Mouse (Mus musculus) hindbrain, embryonic 12.5 days (tissue): ENCODE measurements around the gene Cwc22. TPM values are rescaled to one million over a fixed set of nuclear protein-coding genes. Genes with fewer than 3 reads are reported as not detected.

Experiments
- ATAC-seq: fragments of 200-750 bp; cut with Nextera tagmentation; 2 replicates; pipeline ENCODE4 v1.8.0; 2017; ENCODE audit warnings: moderate TSS enrichment; ENCODE audit not compliant: low FRiP score
- H3K27ac ChIP-seq: fragments of 300-500 bp; sonication (generic); 2 replicates; pipeline ENCODE4 v1.5.1; 2016; ENCODE audit warnings: mild to moderate bottlenecking
- H3K27me3 ChIP-seq: fragments of 300-500 bp; sonication (generic); 2 replicates; pipeline ENCODE4 v1.6.1; 2016; ENCODE audit warnings: mild to moderate bottlenecking
- H3K36me3 ChIP-seq: fragments of 300-500 bp; sonication (generic); 2 replicates; pipeline ENCODE4 v1.6.1; 2016; ENCODE audit warnings: mild to moderate bottlenecking
- H3K4me1 ChIP-seq: fragments of 300-500 bp; sonication (generic); 2 replicates; pipeline ENCODE4 v1.6.1; 2016
- H3K4me2 ChIP-seq: fragments of 300-500 bp; sonication (generic); replicated peaks from 2 replicates; pipeline ENCODE4 v1.6.1; 2016; ENCODE audit warnings: mild to moderate bottlenecking
- H3K4me3 ChIP-seq: fragments of 300-500 bp; sonication (generic); 2 replicates; pipeline ENCODE4 v1.5.1; 2016; ENCODE audit warnings: mild to moderate bottlenecking
- H3K9ac ChIP-seq: fragments of 300-500 bp; sonication (generic); 2 replicates; pipeline ENCODE4 v1.6.1; 2016; ENCODE audit warnings: mild to moderate bottlenecking, moderate library complexity
- H3K9me3 ChIP-seq: fragments of 300-500 bp; sonication (generic); replicated peaks from 2 replicates; pipeline ENCODE4 v1.6.1; 2016; ENCODE audit warnings: mild to moderate bottlenecking
- WGBS: fragments of 180-500 bp; shearing (Covaris S2); methylation state at CpG from one replicate; pipeline ENCODE4 v1.1.7; 2016; 5-methylcytosine and 5-hydroxymethylcytosine counted together
- polyA plus RNA-seq: library from polyadenylated mRNA; unstranded; fragments of >200 nt; fragmentation: Nextera tagmentation; extraction: Ambion mirVana; gene quantifications from 2 replicates; pipeline ENCODE4 v1.2.1, GENCODE M21; 2016

Cwc22 gene
- polyA plus RNA-seq, 1 experiment from 2014 or later: 30.3 TPM

DNA sequence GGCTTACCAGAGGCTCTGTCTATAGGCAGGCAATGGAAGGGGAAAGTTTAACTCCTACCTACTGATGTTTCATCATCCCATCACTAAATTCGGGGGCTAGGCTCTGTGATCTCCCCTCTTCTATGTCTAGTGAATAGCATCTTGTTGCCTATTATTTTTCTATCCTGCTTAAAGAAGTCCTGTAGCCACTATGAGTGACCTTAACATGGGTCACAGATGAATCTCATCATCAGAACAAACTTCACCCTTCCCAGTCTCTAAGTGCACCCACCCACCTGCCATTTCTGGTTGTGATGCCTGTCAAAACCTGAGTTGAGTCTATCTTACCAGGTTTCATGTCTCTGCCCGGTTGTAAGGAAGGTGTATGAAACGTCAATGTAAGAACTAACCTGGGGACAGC lies 14.5 kb upstream of the Cwc22 start:
- no peak overlapping the region for H3K4me2 ChIP-seq
- H3K4me1 ChIP-seq: no peaks in the 10 kb centered on the region
- ATAC-seq: no peak
- H3K9me3 ChIP-seq: no peaks in the 10 kb centered on the region
- no peak overlapping the region for H3K27ac ChIP-seq
- no peaks in the 10 kb centered on the region for H3K36me3 ChIP-seq
- no peak overlapping the region for H3K9ac ChIP-seq
- 92% methylated on average over 3 of the region's 3 CpGs for WGBS
- H3K27me3 ChIP-seq: no peaks in the 10 kb centered on the region
- H3K4me3 ChIP-seq: no peak overlapping the region

DNA sequence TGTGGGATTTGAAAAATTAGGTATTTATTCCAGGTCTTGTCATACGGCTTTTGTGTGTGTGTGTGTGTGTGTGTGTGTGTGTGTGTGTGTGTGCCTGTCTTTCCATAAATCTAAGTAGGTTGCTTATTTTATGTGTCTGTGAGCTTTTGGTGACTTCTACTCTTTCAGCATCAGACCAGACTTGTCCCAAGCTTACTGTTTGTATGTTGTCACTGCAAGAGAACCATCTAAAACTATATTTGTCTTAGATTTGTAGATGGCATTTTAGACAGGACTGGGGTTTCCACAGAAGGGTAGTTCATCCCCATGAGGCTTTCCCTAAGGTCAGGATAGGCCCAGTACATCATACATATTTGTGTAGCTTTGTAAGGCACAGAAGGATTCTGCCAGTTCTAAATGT lies 13.2 kb upstream of the Cwc22 start:
- Histone ChIP-seq H3K4me1 (no peaks in the 10 kb centered on the region), H3K9ac (no peak overlapping the region), H3K36me3 (no peaks in the 10 kb centered on the region), H3K4me2 (no peak overlapping the region), H3K9me3 (no peaks in the 10 kb centered on the region), H3K27ac (no peak overlapping the region), H3K4me3 (no peak overlapping the region), H3K27me3 (no peaks in the 10 kb centered on the region)
- no peak for ATAC-seq
- 86% methylated on average over 1 of the region's 1 CpGs for WGBS

DNA sequence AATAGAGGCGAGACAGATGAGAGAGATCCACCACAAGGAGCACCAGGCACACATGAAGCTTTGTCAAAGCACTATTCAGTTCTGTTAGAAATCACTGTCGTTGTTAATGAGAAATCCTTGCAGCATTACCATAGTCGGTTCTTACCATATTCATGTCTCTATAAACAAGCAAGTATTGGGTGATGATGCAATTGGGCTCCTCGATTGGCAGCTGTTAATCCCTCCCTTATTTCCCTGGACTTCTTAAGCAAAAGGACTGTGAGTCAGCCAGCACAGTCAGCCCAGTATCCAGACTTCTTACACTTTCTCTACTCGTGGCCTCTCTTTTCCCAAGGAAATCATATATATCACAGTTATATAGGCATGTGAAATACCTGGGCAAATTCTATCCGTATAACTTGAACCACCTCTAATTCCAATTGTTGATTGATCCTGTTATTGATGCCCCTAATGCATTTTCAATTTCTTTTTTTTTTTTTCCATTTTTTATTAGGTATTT lies 5.3 kb upstream of the Cwc22 start:
- H3K9ac ChIP-seq: no peak overlapping the region
- H3K4me2 ChIP-seq: no peak overlapping the region
- 92% methylated on average over 6 of the region's 6 CpGs for WGBS
- 0 out of 2 replicates have a peak, but pooled peaks cover 4% of the 10 kb centered on the region for H3K9me3 ChIP-seq
- ATAC-seq: no peak
- H3K4me3 ChIP-seq: no peak overlapping the region
- no peaks in the 10 kb centered on the region for H3K36me3 ChIP-seq
- H3K27ac ChIP-seq: no peak overlapping the region
- no peaks in the 10 kb centered on the region for H3K4me1 ChIP-seq
- H3K27me3 ChIP-seq: no peaks in the 10 kb centered on the region

DNA sequence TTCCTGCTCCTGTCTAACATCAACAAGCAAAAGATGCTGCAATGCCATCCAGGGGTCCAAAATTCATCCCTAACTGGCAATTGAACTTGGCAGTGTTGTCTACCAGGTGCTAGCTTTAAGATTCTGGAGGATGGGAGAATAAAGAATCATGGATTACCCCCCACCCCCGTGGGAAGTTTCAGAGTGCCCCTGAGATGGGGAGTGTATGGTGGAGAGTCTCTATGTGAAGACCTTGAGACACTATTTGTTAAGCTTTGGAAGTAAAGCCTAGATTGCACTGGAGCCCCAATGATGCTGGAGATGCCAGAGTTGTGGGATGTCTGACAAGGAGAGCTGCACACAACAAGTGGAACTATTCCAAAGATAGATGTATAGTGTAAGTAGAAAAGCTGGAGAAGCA lies 3.9 kb upstream of the Cwc22 start:
- H3K27ac ChIP-seq: no peak overlapping the region
- peaks cover 3% of the 10 kb centered on the region for H3K4me1 ChIP-seq
- H3K36me3 ChIP-seq: no peaks in the 10 kb centered on the region
- 0 out of 2 replicates have a peak, but pooled peaks cover 4% of the 10 kb centered on the region for H3K9me3 ChIP-seq
- no peak overlapping the region for H3K4me2 ChIP-seq
- H3K4me3 ChIP-seq: no peak overlapping the region
- no peak overlapping the region for H3K9ac ChIP-seq
- ATAC-seq: no peak
- no peaks in the 10 kb centered on the region for H3K27me3 ChIP-seq
- 64% methylated on average over 1 of the region's 1 CpGs for WGBS

DNA sequence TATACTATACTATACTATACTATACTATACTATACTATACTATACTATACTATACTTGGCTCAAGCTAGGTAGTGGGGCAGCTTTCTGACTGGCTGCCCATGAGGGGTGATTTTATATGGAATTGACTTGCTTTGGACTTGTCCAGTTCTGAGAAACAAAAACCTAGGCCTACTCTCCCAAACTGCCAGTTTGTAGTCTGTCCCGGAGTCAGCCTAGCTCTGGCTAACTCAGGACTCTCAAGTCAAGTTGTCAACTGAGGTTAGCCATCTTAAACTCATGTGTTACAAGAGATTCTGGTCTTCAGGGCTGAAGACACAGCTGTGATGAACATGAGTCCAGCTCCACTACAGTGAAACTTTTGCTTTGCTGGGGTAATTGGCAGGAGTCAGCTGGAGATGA lies 3.3 kb upstream of the Cwc22 start:
- Histone ChIP-seq H3K4me3 (no peak overlapping the region), H3K4me1 (peaks cover 9% of the 10 kb centered on the region), H3K27me3 (no peaks in the 10 kb centered on the region), H3K36me3 (no peaks in the 10 kb centered on the region), H3K9ac (no peak overlapping the region), H3K9me3 (0 out of 2 replicates have a peak, but pooled peaks cover 4% of the 10 kb centered on the region), H3K4me2 (no peak overlapping the region), H3K27ac (no peak overlapping the region)
- WGBS: 88% methylated on average over 1 of the region's 1 CpGs
- ATAC-seq: no peak

DNA sequence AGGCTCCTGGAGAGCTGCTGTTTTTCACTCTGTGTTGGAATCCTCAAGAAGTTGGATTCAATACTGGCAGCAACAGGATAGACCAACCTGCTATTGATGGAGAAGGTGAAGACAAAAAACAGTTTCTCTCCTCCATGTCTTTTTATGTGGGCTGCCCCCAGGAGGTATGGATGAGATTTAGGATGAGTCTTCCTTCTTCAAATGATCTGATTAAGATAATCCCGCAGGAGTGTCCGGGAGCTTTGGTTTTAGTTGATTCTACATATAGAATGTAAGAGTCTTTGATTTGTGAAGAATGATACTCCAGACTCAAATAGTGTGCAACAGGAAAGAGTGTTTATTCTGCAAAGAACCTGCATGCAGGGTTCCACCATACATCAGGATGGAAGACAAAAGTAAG lies 2.7 kb upstream of the Cwc22 start:
- H3K4me1 ChIP-seq: peaks cover 11% of the 10 kb centered on the region
- H3K4me2 ChIP-seq: no peak overlapping the region
- 93% methylated on average over 2 of the region's 2 CpGs for WGBS
- H3K36me3 ChIP-seq: no peaks in the 10 kb centered on the region
- no peak overlapping the region for H3K9ac ChIP-seq
- no peaks in the 10 kb centered on the region for H3K27me3 ChIP-seq
- 0 out of 2 replicates have a peak, but pooled peaks cover 4% of the 10 kb centered on the region for H3K9me3 ChIP-seq
- H3K4me3 ChIP-seq: no peak overlapping the region
- H3K27ac ChIP-seq: no peak overlapping the region
- no peak for ATAC-seq

DNA sequence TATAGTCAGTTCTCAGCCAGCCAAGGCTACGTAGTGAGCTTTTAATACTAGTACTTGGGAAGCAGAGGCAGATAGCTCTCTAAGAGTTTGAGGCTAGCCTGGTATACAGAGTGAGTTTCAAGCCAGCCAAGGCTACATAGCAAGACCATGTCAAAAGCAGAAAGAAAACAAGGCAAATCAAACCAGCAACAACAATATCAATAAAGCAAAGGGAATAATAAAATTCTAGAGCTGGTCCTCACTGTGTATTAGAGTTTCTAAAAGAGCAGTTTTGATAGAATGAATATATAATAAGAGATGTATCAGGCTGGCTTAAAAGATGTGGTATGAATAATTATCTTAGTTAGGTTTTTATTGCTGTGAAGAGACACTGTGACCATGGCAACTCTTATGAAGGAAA lies 2.0 kb upstream of the Cwc22 start:
- ATAC-seq: no peak

DNA sequence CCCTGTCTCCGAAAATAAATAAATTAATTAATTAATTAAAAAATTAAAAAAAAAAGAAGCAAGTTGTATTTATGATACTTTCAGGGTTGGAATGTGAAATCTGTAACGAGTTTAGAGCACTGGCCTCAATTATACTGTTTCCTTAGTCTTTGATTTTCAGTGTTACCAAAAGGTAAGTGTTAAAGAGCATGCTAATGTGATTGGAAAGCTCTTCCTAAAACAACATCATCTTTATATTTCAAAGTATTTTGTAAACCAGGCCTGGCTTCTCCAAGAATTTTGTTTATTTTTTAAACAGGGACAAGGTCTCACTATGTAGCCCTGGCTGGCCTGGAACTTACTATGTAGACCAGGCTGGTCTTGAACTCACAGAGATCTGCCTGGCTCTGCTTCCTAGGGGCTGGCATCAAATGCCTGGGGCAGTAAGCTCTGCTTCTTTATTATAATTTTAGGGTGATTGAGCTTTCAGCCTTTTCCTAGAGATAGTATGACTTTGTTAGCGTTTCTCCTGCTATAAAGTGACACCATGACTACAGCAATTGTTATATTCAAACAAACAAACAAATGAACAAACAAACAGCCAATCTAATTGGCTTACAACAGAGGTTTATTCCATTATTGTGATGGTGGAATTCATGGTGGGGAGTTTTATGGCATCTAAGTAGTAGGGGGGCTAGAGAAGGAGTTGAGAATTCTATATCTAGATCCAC lies 1.1 kb upstream of the Cwc22 start:
- 75% methylated on average over 3 of the region's 3 CpGs for WGBS
- 0 out of 2 replicates have a peak, but pooled peaks cover 4% of the 10 kb centered on the region for H3K9me3 ChIP-seq
- H3K9ac ChIP-seq: no peak overlapping the region
- no peaks in the 10 kb centered on the region for H3K36me3 ChIP-seq
- peaks cover 11% of the 10 kb centered on the region for H3K4me1 ChIP-seq
- no peak overlapping the region for H3K4me3 ChIP-seq
- no peak overlapping the region for H3K4me2 ChIP-seq
- no peaks in the 10 kb centered on the region for H3K27me3 ChIP-seq
- no peak for ATAC-seq
- H3K27ac ChIP-seq: no peak overlapping the region

More for the DNA sequence above, 2.0 kb upstream of the Cwc22 start:
- no peaks in the 10 kb centered on the region for H3K36me3 ChIP-seq
- no peak overlapping the region for H3K4me3 ChIP-seq
- 0 out of 2 replicates have a peak, but pooled peaks cover 4% of the 10 kb centered on the region for H3K9me3 ChIP-seq
- H3K27ac ChIP-seq: no peak overlapping the region
- WGBS: 100% methylated on average over 1 of the region's 1 CpGs
- H3K4me1 ChIP-seq: peaks cover 11% of the 10 kb centered on the region
- H3K9ac ChIP-seq: no peak overlapping the region
- no peaks in the 10 kb centered on the region for H3K27me3 ChIP-seq
- H3K4me2 ChIP-seq: no peak overlapping the region

DNA sequence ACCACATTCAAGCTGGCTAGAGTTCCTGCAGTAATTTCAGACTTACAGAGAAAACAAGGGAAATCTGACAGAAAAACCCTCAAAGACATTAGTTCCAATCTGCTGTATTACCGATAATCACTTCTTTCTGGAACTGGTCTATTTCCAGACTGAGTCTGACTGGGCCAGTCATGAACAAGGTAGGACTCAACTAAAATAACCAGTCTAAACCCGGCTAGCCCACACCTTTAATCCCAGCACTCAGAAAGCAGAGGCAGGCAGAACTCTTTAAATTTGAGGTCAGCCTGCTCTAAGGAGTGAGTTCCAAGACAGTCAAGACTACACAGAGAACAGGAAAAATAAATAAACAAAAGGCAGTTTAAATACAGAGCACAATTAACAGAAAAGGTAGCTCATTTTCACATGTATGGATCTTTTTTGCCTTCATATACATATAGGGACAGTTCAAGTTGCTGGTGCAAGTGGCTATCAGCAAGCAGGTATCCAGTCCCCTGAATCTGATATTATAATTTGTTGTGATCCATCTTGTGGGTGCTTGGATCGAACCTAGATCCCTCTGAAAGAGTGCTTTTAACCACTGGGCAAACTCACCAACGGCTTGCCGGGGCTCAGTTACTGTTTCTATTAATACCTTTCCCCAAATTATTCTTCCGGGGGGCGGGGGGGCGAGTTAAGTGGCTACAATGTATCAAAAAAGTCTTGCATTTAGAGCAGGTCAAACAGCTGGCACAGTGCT lies 1.1 kb downstream of the Cwc22 start:
- Histone ChIP-seq H3K4me3 (peak overlapping the region; percentile 82), H3K27me3 (no peaks in the 10 kb centered on the region), H3K9ac (peak overlapping the region; percentile 92), H3K9me3 (no peaks in the 10 kb centered on the region), H3K4me1 (peaks cover 11% of the 10 kb centered on the region), H3K4me2 (peak overlapping the region; percentile 85), H3K36me3 (no peaks in the 10 kb centered on the region), H3K27ac (no peak overlapping the region)
- 52% methylated on average over 8 of the region's 8 CpGs for WGBS
- ATAC-seq: 0 out of 2 replicates have a peak, but pooled peaks have one; percentile 1

DNA sequence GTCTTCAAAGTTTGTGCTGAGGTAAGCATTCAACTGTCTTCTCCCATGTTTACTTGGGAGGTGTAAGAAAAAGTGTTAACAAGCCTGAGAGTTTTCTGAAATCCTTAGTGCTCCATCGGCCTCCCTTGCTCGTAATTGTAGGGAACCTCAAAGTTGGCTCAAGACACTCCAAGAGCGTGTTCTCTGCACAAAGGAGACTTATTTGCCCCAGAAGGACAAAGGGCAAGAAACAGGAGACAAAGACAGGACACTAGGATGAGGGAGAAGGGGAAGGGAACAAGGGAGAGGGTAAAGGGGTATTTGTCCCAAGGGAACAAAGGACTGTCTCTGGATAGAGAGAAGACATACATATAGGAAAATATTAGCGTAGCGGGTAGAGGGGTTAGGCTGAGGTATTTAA lies 1.9 kb downstream of the Cwc22 start:
- no peak for ATAC-seq
- peaks cover 11% of the 10 kb centered on the region for H3K4me1 ChIP-seq
- H3K9me3 ChIP-seq: no peaks in the 10 kb centered on the region
- no peak overlapping the region for H3K4me2 ChIP-seq
- WGBS: 90% methylated on average over 5 of the region's 5 CpGs
- no peaks in the 10 kb centered on the region for H3K27me3 ChIP-seq
- no peak overlapping the region for H3K4me3 ChIP-seq
- H3K36me3 ChIP-seq: no peaks in the 10 kb centered on the region
- no peak overlapping the region for H3K27ac ChIP-seq
- H3K9ac ChIP-seq: no peak overlapping the region

DNA sequence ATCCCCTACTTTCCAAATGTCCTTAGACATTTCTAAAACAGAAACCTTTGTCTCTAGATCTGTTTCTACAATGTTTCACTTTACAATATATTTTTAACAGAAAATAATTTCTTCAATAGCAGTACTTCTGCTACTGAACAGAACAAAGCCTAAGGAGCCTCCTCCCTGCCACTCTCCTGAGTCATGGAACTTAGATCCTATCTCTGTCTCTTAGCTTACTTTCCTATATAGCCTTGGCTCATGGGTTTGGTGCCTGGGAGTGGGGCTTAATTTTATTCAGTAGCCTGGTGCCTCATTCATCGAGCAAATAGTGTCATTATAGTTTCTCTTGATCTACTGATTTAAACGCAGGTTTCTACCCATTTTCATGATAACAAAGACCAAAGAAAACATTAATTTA lies 4.2 kb downstream of the Cwc22 start:
- Histone ChIP-seq H3K9me3 (no peaks in the 10 kb centered on the region), H3K4me2 (no peak overlapping the region), H3K36me3 (no peaks in the 10 kb centered on the region), H3K4me3 (no peak overlapping the region), H3K9ac (no peak overlapping the region), H3K27ac (no peak overlapping the region), H3K4me1 (peaks cover 11% of the 10 kb centered on the region), H3K27me3 (no peaks in the 10 kb centered on the region)
- 91% methylated on average over 2 of the region's 2 CpGs for WGBS
- ATAC-seq: no peak

DNA sequence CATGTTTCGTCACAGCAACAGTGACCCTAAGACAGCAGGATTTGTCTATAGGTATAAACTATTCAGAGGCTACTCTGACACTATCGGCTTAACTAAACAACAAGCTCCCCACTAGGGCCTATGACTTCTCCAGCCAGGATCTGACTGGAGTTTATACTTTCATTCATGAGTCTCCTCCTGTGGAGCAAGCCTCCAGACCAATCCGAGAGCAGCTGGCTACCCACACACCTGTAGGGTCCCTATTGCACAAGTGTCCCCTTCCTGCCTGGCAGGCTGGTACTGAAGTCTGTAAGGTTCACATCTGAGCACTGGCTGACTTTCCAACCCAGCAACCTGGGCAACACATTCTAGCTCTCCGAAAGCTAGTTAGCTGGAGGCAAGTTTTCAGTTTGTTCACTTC lies 7.9 kb downstream of the Cwc22 start:
- Histone ChIP-seq H3K4me3 (no peak overlapping the region), H3K4me2 (no peak overlapping the region), H3K36me3 (peaks cover 23% of the 10 kb centered on the region), H3K27ac (no peak overlapping the region), H3K9ac (no peak overlapping the region), H3K4me1 (no peaks in the 10 kb centered on the region), H3K27me3 (no peaks in the 10 kb centered on the region), H3K9me3 (no peaks in the 10 kb centered on the region)
- no peak for ATAC-seq
- 93% methylated on average over 4 of the region's 4 CpGs for WGBS
